Mouse (Mus musculus) spleen, adult 2 months (tissue): Measurements from ENCODE around the gene Vamp8. TPM values are rescaled to one million over a fixed set of nuclear protein-coding genes. Genes with fewer than 3 reads are reported as not detected.

Experiments used
- DNase-seq, 2 experiments: peaks; one replicate each; pipeline versions ENCODE4 v3.0.0 to v3.0.0-alpha.2; 2012 to 2021; ENCODE audit warnings: low spot score in 2 of 2, low read depth in 1 of 2
- H3K27ac ChIP-seq: fragments of 200-500 bp; 2 replicates; pipeline ENCODE4 v1.5.1; 2012; ENCODE audit warnings: low read length, inconsistent platforms; ENCODE audit not compliant: insufficient read depth
- H3K27me3 ChIP-seq: fragments of 200-500 bp; 2 replicates; pipeline ENCODE4 v1.6.1; 2012; ENCODE audit warnings: mild to moderate bottlenecking, moderate library complexity, low read length, inconsistent platforms; ENCODE audit not compliant: control insufficient read depth, insufficient read depth
- H3K36me3 ChIP-seq: fragments of 200-500 bp; 2 replicates; pipeline ENCODE4 v1.6.1; 2012; ENCODE audit warnings: mild to moderate bottlenecking, low read length, inconsistent platforms; ENCODE audit not compliant: control insufficient read depth, insufficient read depth
- H3K4me1 ChIP-seq: fragments of 200-500 bp; 2 replicates; pipeline ENCODE4 v1.6.1; 2011; ENCODE audit warnings: inconsistent platforms; ENCODE audit not compliant: control insufficient read depth, insufficient read depth, insufficient read length
- H3K4me3 ChIP-seq: fragments of 200-500 bp; 2 replicates; pipeline ENCODE4 v1.5.1; 2011; ENCODE audit warnings: mild to moderate bottlenecking, inconsistent platforms; ENCODE audit not compliant: insufficient read depth, insufficient read length; ENCODE audit errors: extremely low read depth
- CTCF ChIP-seq: fragments of 200-500 bp; IDR thresholded peaks from 2 replicates; pipeline ENCODE4 v1.5.1; 2011; ENCODE audit warnings: mild to moderate bottlenecking, inconsistent platforms; ENCODE audit not compliant: insufficient read depth, insufficient read length, insufficient replicate concordance; ENCODE audit errors: extremely low read depth
- POLR2A ChIP-seq: fragments of 200-500 bp; IDR thresholded peaks from 2 replicates; pipeline ENCODE4 v1.6.1; 2011; ENCODE audit warnings: low read depth, low read length, inconsistent platforms
- WGBS: fragments of 180-500 bp; shearing (Covaris S2); methylation state at CpG from one replicate; pipeline ENCODE4 v1.1.7; 2018; 5-methylcytosine and 5-hydroxymethylcytosine counted together
- polyA plus RNA-seq: library from polyadenylated mRNA; depleted of rRNA; stranded (reverse); fragments of >200 nt; gene quantifications from 2 replicates; pipeline ENCODE4 v1.2.3, GENCODE M21; 2012

The Vamp8 gene
- polyA plus RNA-seq, 1 experiment, result 107 TPM

GRCm38 (mm10) chr6:72389471-72389940, 997 bp downstream of the Vamp8 start:
- peaks cover 11% of the 10 kb centered on the region for H3K36me3 ChIP-seq
- peak overlapping the region; percentile 99 for H3K27ac ChIP-seq
- under 1% methylated on average over 13 of the region's 13 CpGs for WGBS
- DNase-seq, result peak; percentile 49 to 62
- H3K4me1 ChIP-seq, result peaks cover 16% of the 10 kb centered on the region; the same call in 1 of the 2 replicates
- TF ChIP-seq CTCF, result no peak
- H3K27me3 ChIP-seq, result no peaks in the 10 kb centered on the region
- peak overlapping the region; percentile 91 for H3K4me3 ChIP-seq

- no peak for DNase-seq
- H3K27me3 ChIP-seq, result no peaks in the 10 kb centered on the region
- H3K4me3 ChIP-seq, result peak overlapping the region; percentile 91; the same call in 1 of the 2 replicates
- TF ChIP-seq POLR2A (no peak), CTCF (no peak)
- 68% methylated on average over 6 of the region's 6 CpGs for whole genome bisulfite sequencing
- H3K4me1 ChIP-seq, result peaks cover 16% of the 10 kb centered on the region; the same call in 1 of the 2 replicates
- peak overlapping the region; percentile 99; the same call in 1 of the 2 replicates for H3K27ac ChIP-seq
- peaks cover 11% of the 10 kb centered on the region for H3K36me3 ChIP-seq
These were observed 1.6 kb downstream of the Vamp8 start for GRCm38 (mm10) chr6:72388791-72389329.

GRCm38 (mm10) chr6:72388266-72388665, 2.2 kb downstream of the Vamp8 start:
- DNase-seq, result no peak
- TF ChIP-seq POLR2A, result no peak
- WGBS, result 80% methylated on average over 10 of the region's 10 CpGs
- no peaks in the 10 kb centered on the region for H3K27me3 ChIP-seq
- H3K4me3 ChIP-seq, result no peak overlapping the region
- 0 out of 2 replicates have a peak overlapping the region, but pooled peaks have one; percentile 48 for H3K27ac ChIP-seq
- peaks cover 11% of the 10 kb centered on the region for H3K36me3 ChIP-seq
- H3K4me1 ChIP-seq, result peaks cover 16% of the 10 kb centered on the region; the same call in 1 of the 2 replicates

- Histone ChIP-seq H3K36me3 (peaks cover 11% of the 10 kb centered on the region), H3K4me3 (no peak overlapping the region), H3K27me3 (no peaks in the 10 kb centered on the region), H3K27ac (0 out of 2 replicates have a peak overlapping the region, but pooled peaks have one; percentile 48), H3K4me1 (peaks cover 16% of the 10 kb centered on the region; the same call in 1 of the 2 replicates)
- TF ChIP-seq CTCF, result no peak
- TF ChIP-seq POLR2A, result no peak
- no peak for DNase-seq
- 89% methylated on average over 3 of the region's 3 CpGs for WGBS
These were observed 2.7 kb downstream of the Vamp8 start for GRCm38 (mm10) chr6:72387816-72388215.

- TF ChIP-seq CTCF (no peak), POLR2A (no peak)
- H3K4me3 ChIP-seq, result no peak overlapping the region
- H3K27ac ChIP-seq, result no peak overlapping the region
- 95% methylated on average over 2 of the region's 2 CpGs for WGBS
- no peaks in the 10 kb centered on the region for H3K27me3 ChIP-seq
- peaks cover 11% of the 10 kb centered on the region for H3K36me3 ChIP-seq
- H3K4me1 ChIP-seq, result peaks cover 16% of the 10 kb centered on the region; the same call in 1 of the 2 replicates
- DNase-seq, result no peak
These were observed 3.9 kb downstream of the Vamp8 start for GRCm38 (mm10) chr6:72386561-72386960.

- Histone ChIP-seq H3K4me3 (no peak overlapping the region), H3K4me1 (peaks cover 16% of the 10 kb centered on the region; the same call in 1 of the 2 replicates), H3K27ac (no peak overlapping the region), H3K36me3 (peaks cover 11% of the 10 kb centered on the region), H3K27me3 (no peaks in the 10 kb centered on the region)
- 83% methylated on average over 4 of the region's 4 CpGs for WGBS
- DNase-seq, result no peak
- TF ChIP-seq POLR2A, result no peak
- TF ChIP-seq CTCF, result no peak
These were observed 5.2 kb downstream of the Vamp8 start for GRCm38 (mm10) chr6:72385258-72385657.

- no peak overlapping the region for H3K27ac ChIP-seq
- no peak overlapping the region for H3K4me3 ChIP-seq
- DNase-seq, result no peak
- peaks cover 10% of the 10 kb centered on the region; the same call in 1 of the 2 replicates for H3K4me1 ChIP-seq
- peaks cover 11% of the 10 kb centered on the region for H3K36me3 ChIP-seq
- 83% methylated on average over 7 of the region's 7 CpGs for WGBS
- TF ChIP-seq POLR2A (no peak), CTCF (no peak)
- no peaks in the 10 kb centered on the region for H3K27me3 ChIP-seq
These were observed 6.6 kb downstream of the Vamp8 start for GRCm38 (mm10) chr6:72383952-72384351.
